Mouse (Mus musculus) cerebellum, adult 11 months (tissue): ENCODE measurements at regions not wholly inside any gene's neighbourhood (a gene's known extent, or its start where the extent isn't known, plus 50 kb on each side); places are given as distances from the start of the nearest gene placed in this dataset.

Source experiments
- DNase-seq: peaks from one replicate; pipeline ENCODE4 v3.0.0; 2022

DNA sequence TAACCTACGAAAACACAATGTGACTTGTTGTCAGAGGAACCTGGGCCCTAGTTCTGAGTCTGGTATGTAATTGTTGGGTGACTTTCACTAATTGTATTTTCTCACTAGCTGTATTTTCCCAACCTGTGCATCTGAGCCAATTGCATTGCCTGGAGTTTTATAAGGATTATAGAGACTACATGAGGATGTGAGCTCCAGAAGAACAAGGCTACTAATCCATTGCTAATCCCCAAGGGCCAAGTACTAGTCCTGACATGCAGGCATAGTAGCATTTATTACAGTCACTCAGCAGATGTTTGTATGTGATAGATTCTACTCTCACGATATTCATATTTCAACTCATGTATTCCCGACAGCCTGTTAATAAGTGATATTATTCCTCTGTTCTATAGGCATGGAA lies 2481.1 kb upstream of the Gm7489 start:
- no peak for DNase-seq

DNA sequence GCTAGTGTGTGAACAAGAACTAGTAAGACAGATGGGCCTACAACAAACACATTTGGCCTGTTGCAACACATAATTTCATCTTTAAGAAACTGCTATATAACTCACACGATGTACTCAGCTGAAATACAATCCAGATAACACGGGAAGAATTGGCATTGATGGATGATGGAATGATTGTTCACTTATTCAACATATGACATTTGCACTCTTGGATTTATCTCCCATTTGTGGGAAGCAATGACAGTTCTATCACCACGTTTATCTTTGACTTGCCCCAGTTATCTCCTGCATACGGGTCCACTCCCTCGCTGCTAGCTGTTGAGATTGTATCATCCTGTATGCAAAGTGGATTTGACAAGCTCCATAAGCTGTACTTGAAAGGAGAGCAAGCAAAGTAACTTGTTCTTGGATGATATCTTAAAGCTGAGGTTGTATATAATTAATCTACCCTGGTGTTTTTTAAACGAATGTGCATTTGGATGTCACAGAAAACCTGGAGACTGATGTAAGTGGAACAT lies 2474.9 kb upstream of the Gm7489 start:
- DNase-seq, result no peak

DNA sequence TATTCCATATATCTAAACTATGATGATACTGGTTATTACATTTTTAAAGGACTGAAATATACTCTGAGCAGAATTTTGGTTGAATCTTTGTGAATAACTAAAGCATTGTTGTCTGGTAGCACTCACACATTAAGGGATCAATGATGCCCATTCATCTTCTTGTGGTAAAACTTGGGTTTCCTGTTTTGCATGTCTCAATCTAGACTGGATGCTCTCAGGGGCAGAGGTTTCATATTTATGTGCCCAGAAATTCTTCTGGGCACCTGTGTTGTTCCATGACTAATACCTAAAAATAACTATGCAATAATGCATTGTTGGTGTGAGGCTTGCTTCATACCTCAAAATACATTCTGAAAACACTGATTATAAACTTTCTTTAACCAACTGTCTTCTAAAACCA lies 2472.7 kb upstream of the Gm7489 start:
- no peak for DNase-seq

DNA sequence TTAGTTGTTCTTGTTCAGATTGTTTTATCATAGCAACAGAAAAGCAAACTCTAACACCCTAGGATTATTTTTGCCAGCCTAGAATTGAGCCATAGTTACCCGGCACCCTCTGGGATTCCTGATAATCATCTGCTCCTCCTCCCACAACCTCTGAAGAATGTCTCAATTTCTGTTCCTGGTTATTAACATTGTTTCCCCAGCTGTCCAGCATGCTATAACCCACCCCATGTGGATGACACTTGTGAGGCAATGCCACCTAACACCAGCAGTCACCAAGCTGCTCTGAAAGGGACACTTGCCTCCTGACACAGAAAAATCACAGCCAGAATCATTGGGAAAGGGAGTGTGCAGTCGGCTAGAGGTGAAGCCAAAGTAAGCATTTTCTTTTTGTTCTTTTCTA lies 2442.1 kb upstream of the Gm7489 start:
- DNase-seq, result no peak

DNA sequence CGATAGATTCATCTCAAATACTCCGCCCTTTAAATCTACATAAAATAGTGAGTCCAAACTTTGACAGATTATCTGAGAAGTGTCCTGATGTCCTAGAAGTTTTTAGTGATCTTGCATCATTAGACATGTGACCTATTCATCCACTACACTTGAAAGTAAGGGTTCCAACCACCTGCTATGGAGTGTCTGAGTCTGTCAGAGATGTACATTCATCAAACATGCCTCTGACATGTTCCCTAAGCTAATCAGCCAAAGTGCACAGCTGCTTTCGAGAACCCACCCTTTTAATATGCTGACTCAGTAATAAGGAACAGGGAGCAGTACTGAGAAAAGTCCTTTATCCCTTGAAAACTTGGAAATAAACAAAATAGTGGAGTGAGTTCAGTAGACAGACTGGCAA lies 2414.8 kb upstream of the Gm7489 start:
- DNase-seq, result no peak

DNA sequence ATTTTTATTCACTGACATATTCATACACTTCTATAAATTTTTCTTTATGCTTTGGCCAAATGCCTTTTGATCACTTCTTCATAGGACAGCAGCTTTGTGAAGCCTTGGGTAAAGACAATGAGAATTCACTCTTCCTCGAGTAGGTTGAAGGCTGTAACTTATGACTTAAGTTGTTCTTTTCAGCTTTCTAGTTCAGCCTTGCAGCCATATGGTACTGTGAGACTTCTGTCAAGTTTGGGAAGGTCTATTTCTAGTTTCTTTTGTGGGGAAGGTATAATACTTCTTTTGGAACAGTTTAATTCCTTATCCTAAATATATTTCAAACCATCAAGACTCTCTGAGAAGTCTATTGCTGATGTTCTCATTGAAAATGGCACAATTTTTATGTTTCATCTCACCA lies 2413.6 kb upstream of the Gm7489 start:
- no peak for DNase-seq

DNA sequence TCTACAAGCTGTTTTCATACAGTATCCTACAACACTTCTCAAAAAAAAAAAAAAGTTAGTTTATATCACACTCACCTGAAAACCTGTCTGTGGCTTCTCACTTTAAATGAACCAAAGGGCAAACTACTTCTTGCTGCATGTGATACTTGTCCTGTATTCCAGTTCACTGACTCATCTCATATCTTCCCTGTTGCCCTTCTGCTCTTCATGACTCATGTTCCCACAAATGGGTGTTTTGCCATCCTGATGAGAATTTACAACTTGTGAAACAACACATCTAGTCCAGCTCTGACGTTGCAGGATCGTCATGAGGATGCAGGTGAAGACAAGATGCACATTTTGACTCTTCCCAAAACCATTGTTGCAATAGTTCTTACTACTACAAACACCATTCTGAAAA lies 2412.7 kb upstream of the Gm7489 start:
- no peak for DNase-seq

DNA sequence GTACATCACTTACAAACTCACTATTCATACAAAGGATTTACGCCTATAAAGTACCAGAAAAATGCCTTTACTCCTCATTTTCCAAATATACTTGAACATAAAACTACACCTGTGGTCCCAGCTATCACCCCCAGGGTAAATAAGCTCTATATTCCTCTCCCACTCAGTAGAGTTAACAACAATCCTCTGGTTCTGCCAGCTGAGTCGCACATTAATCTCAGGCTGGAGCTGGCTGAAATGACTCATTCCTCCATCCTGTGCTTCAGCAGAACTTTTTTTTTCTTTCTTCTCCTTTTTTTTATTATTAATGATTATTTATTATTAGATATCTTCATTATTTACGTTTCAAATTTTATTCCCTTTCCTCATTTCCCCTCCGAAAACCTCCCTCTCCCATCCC lies 2402.8 kb upstream of the Gm7489 start:
- no peak for DNase-seq

DNA sequence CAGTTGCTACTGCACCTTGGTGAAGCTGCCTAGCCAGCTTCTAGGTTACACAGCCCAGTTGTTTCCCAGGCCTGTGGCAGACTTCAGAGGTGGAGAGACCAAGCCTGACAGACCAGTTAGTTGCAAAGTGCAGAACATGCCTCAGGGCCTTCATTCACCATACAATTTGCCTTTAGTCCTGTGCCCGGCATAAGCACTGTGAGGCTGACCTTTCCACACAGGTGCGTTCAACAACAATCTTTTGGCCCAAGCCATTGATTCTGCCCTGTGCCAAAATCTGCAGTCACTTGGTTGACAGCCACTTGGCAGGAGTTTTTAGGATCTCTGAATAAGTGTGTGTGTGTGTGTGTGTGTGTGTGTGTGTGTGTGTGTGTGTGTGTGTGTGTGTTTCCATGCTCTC lies 2400.5 kb upstream of the Gm7489 start:
- DNase-seq, result no peak

DNA sequence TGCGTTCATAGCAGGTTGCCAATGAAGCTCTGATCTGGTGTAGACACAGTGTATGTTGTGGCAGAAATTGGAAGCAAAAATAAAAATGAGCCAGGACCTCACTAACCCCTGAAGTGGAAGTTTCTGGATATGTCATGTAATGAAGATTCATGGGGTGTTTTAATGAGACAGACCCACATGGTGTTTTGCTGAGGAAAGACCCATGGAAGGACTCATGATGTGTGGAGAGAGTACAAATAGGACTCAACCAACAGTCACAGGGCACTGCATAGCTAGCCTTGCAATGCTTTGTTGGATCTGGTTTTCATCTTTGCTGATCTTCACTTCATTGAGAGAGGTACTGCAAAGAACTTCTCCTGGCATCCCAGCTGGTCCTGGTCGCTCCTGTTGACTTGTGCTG lies 2399.2 kb upstream of the Gm7489 start:
- no peak for DNase-seq

DNA sequence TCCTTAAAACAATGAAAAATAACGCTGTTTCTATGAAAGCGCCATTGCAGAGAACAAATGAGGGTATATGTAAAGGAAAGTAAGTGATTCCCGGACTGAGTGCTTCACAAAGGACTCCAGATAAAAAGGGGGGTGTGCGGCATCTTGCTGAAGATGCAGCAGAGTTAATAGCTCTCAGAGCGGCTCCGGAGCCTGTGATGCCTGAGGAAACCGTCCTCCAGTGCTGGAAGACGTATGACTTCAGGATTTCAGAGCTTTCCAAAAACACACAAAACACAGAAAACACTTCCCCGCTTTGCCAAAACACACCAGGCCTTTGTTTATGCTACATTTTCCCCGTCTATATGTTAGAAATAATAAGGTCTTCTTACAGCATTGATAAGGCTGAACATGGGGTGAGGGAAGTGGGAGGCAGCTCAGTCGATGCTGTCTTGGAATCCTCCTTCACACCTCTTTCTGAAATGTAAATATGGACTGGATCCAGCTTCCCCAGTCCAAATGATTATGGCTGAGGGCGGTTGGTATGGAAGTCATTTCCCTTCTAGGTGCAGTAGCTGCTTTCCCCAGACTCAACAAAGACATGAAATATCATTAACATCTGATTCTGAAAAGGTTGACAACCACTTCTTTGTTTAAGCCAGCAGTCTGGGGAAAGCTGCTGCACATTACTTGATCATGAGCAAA lies 2382.5 kb upstream of the Gm7489 start:
- DNase-seq, result no peak

DNA sequence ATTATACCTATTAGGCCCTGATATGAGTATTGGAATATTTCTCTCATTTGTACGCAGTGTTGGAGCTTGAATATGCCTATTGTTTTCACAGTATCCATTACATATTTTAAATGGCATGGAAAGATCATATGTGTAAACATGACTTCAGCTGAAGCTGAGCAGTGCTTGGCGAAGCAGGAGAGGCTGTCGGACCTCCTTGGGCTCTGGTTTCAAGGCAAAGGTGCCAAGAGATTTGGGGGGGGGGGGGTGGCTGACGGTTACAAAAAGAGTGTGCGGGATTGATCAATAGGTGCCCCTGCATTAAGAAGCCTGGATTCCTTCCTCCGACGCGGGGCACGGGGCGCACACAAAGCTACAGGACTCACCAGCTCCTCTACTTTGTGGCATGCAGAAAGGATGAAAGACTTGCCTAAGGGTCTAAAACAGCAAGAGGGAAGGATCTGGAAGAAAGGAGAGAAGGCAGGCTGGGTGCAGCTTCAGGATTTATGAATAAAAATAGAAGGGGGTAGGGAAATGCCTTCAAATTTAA lies 2381.9 kb upstream of the Gm7489 start:
- DNase-seq, result no peak

DNA sequence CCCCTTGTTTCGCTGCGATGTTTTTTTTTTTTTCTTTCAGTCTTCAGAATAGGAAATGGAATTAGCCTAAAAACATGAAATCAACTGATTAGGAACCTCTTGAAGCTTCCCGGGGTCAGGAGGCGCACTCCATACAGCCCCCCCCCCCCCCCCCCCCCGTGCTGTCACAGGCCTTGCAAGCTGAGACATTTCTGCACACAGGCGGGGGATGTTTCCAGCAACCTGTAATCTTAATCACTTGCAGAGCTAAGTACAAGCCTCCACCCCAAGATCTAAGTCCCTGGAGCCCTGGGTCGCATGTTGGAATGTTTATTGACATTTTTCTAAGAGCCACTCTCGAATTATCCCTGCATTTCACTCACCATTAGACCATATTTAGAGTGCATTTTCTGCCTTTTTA lies 2381.4 kb upstream of the Gm7489 start:
- DNase-seq, result no peak

DNA sequence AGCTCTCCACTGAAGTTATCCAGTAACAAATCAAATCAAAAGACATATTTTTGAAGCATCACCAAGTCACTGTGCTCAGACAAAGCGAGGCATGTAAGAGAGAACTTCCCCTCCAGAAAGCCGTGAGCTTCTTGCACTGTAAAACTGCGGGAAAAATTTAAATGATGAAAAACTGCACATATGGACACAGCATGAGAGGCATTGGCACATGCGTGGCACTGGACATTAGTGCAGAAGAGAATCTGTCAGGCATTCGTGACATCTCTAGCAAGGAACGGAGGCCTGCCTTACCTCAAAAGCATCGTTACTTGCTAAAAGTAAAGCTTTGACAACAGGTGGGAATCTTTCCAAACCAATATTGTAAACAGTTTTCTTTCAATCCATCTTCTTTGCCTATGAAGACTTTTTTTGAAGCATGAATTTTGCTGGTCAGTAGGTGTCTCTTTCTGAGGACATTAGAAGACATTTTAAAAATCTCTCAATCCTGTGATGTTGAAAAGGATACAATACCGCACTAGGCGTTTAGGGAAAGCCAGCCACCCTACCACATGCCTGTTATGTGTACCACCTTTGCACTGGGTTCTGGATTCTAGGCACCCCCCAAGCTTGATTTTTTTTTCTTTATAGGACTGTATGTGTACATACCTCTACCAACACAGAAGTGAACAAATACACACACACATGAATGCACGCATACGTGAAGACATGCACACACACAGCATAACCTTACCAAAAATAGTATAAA lies 2380.5 kb upstream of the Gm7489 start:
- DNase-seq, result no peak

DNA sequence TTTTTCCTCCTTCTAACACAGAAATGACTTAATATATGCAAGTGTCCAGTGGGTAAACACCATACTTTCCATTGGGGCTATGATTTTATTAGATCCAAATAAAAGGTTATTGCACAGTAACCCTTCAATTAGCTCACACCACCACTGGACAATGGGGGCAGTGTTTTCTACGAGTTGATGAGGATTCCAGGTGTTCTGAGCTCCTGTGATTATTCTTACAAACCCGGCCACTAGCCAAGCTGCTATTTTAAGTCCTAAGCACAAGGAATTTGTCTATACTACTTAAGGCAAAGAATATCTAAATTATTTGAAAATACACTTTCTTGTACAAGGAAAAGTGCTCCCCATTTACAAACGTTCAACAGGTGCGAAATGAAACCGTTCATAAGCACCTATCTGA lies 2379.9 kb upstream of the Gm7489 start:
- DNase-seq, result no peak

DNA sequence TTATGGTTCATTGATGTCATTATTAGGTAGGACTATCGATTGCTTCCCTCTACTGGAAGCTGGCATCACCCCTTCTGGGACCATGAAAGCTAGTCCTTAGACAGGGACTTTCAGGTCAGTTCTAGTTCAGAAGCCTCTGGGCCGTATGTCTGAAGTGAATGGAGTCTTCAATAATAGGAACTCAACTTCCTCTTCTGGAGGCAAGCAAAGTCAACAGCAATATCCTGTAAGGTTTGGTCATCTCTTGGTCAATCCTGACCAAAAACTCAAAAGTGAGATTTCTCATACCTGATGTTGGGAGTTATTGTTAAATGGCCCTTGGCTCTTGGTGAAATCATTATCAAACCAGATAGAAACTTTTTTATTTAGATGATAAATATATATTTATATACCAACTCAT lies 2377.6 kb upstream of the Gm7489 start:
- DNase-seq, result no peak

DNA sequence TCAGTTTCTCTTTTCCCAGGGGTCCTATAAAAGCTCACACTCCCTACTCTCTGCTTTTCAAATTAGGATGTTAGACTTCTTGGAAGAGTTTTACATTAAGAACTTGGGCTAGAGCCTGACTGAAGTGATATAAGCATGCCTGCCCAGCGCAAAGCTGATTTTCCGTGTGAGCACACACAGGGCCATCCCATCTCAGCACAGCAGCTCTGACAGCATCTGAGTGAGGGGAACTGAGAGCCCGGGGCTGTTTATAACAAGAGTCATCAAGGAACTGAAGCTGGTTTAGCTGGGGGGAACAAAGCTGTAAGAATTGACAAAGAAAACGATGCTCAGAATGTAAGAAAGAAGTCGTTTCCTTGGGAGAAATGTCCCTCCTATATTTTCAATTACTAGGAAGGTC lies 2373.4 kb upstream of the Gm7489 start:
- no peak for DNase-seq

DNA sequence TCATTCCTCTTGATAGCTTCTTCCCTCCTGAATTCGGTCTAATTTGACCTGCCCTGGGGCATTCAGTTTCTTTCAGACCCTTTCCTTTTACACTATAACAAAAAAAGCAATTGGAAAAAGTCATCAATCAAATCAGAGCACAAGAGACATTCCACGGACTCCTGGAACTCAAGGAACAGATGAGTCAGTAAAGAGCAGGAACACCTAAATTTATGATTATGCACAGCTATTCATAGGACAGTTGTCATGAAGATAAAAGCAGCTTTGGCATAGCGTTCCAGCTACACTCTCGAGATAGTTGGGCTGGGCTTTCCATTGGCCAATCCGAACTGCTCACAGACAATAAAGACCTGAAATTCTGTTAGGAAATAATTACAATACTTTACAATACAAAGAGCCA lies 2348.4 kb upstream of the Gm7489 start:
- DNase-seq, result no peak

DNA sequence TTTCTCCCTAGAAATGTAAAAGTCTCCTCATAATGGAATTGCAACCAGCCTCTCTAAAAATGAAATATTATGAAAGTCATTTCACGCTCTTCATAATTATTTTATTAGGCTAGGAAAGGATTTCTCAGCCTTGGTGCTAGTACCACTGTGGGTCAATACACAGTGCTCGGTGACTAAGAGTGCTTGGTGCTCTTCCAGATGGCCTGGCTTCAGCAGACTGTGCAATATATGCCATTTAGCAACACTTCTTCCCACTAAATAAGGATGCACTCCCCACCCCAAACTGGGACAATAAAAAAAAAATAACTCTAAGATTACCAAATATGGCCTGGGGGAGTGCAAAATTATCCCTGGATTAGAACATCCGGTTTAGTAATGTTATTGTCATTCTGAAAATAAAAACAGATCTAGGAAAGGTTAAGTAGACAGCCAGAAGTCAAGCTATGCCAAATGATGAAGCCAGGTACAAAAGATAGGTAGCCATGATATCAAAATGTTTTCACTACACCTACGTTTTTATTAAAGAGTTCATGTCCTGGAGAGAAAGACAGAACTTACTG lies 2333.4 kb upstream of the Gm7489 start:
- DNase-seq, result no peak

DNA sequence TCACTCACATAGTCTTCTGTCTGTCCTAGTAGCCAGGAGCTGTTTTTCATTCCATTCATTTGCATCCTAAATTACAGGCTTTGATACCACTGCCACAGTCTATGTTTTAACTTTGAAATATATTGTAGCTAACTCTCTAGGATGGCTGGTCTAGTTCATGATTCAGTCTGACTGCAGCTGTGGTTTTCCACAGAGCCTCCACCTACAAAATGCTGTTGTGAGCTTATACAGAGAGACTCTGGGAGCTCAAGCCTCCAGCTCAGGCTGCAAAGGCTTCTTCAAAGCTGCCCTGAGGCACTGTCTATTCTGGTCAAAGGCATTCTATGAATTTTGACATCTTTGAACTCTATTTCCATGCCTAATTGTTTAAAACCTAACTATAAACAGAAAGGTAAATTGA lies 2326.5 kb upstream of the Gm7489 start:
- no peak for DNase-seq

DNA sequence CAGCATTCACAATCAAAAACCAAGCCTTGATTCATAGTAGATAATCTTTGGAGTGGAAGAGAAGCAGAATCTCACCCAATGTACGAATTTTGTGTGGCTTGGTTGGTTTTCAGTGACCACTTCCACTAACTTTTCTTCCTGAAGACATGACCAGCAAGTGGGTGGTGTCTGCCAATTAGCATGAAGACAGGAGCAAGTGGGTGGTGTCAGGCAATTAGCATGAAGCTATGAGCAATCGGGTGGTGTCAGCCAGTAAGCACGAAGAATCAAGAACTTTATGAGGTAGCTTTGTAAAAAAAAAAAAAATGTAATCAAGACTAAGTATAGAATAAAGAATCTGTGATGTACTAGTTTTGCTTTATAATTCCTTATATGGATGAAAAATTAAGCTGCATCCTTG lies 2319.2 kb upstream of the Gm7489 start:
- no peak for DNase-seq

DNA sequence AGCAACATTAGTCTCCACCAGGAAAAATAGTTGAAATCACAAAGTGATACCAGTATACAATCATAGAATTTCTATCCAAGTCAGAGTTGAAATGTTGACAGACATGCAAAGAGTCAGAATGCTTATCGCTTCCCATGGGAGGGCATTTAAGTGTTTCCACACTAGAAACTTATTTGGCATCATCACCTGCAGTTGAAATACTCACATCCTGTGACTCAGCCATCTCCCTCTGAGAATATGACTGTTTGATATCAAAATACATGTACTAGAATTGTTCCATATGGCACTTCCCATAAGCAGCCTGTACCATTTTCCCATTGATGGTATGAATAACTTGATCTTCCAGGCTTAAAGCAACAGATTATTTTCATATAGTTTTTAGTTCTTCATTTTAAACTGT lies 2314.1 kb upstream of the Gm7489 start:
- no peak for DNase-seq

DNA sequence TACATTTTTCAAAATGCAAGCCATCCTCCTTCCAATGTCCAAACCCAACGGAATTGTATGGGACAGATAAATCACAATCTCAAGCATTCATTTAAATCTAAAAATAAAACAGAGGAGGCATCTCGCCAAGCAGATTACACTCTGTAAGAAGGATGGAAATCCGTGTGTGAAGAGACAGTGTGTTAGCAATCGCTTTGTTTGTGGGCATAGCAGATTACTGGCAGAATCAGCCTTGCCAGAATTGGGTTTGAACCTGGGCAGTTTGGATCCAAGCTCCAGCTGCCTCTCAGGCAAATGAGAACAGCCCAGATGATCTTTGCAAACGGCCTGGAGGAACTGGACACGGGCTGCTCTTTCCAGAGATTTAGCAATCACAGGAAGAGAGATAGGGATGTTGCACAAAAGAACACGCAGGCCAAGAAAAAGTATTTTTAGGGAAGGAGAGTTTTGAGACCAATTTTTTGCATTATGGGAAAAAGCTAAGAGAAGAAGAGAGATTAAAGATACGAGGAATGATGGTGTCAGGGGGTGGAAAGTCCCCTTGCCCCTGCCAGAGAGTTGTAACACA lies 2310.1 kb upstream of the Gm7489 start:
- DNase-seq, result no peak

DNA sequence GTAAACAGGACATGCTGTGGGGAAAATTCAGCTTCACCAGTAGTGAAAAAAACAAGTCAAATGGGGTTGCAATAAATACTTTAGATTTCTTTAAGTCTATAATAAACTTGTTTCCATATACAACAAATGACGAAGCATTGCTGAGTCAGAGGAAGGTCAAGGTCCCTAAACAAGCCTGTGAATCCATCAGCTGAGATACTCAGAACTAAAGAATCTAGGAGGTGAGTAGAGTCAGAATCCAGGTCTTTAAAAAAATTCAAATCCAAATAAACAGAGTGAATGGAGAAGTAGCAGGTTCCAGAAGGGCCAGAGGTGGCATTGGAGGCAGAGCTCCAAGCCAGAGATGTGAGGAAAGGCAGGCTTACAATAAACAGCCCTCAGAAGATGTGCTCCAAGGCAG lies 2301.1 kb upstream of the Gm7489 start:
- DNase-seq, result no peak
